Mouse (Mus musculus) intestine, postnatal 0 days (tissue): ENCODE results near the gene Hist1h2bc. TPM values are rescaled to one million over a fixed set of nuclear protein-coding genes. Genes with fewer than 3 reads are reported as not detected.

Experiments used
- ATAC-seq: fragments of 200-750 bp; cut with Nextera tagmentation; 2 replicates; pipeline ENCODE4 v1.8.0; 2017; ENCODE audit warnings: mild to moderate bottlenecking, moderate TSS enrichment, moderate library complexity
- H3K27ac ChIP-seq: fragments of 300-500 bp; sonication (generic); 2 replicates; pipeline ENCODE4 v1.5.1; 2014; ENCODE audit warnings: mild to moderate bottlenecking, low read depth, low read length, moderate library complexity
- H3K27me3 ChIP-seq: fragments of 300-500 bp; sonication (generic); replicated peaks from 2 replicates; pipeline ENCODE4 v1.6.1; 2014; ENCODE audit warnings: low read length, mixed read lengths; ENCODE audit not compliant: control insufficient read depth, insufficient read depth
- H3K36me3 ChIP-seq: fragments of 300-500 bp; sonication (generic); 2 replicates; pipeline ENCODE4 v1.6.1; 2014; ENCODE audit warnings: mild to moderate bottlenecking, moderate library complexity; ENCODE audit not compliant: control insufficient read depth, insufficient read depth
- H3K4me1 ChIP-seq: fragments of 300-500 bp; sonication (generic); replicated peaks from 2 replicates; pipeline ENCODE4 v1.6.1; 2014; ENCODE audit warnings: antibody characterized with exemption, low read length, mixed read lengths; ENCODE audit not compliant: control insufficient read depth, insufficient read depth
- H3K4me2 ChIP-seq: fragments of 300-500 bp; sonication (generic); replicated peaks from 2 replicates; pipeline ENCODE4 v1.6.1; 2014; ENCODE audit warnings: low read depth, mild to moderate bottlenecking, moderate library complexity
- H3K4me3 ChIP-seq: fragments of 300-500 bp; sonication (generic); 2 replicates; pipeline ENCODE4 v1.5.1; 2014; ENCODE audit warnings: low read depth, low read length
- H3K9ac ChIP-seq: fragments of 300-500 bp; sonication (generic); 2 replicates; pipeline ENCODE4 v1.6.1; 2014; ENCODE audit warnings: mild to moderate bottlenecking, low read depth, low read length
- H3K9me3 ChIP-seq: fragments of 300-500 bp; sonication (generic); 2 replicates; pipeline ENCODE4 v1.6.1; 2016; ENCODE audit warnings: mixed run types; ENCODE audit not compliant: control insufficient read depth
- CTCF ChIP-seq: sonication (generic); IDR thresholded peaks from 2 replicates; pipeline ENCODE4 v1.5.1; 2016; ENCODE audit warnings: low read depth, mild to moderate bottlenecking, control low read depth, antibody characterized with exemption, moderate library complexity
- WGBS: fragments of 180-500 bp; shearing (Covaris S2); extraction: QIAGEN DNeasy Blood & Tissue Kit; methylation state at CpG from one replicate; pipeline ENCODE4 v1.1.7; 2014; 5-methylcytosine and 5-hydroxymethylcytosine counted together
- polyA plus RNA-seq: library from polyadenylated mRNA; unstranded; fragments of >200 nt; fragmentation: Nextera tagmentation; extraction: Ambion mirVana; gene quantifications from 2 replicates; pipeline ENCODE4 v1.2.1, GENCODE M21; 2015

Hist1h2bc gene
- polyA plus RNA-seq, 1 experiment from 2014 or later, result 211 TPM

- 90% methylated on average over 12 of the region's 12 CpGs for WGBS
- H3K4me3 ChIP-seq, result no peak overlapping the region
- H3K27ac ChIP-seq, result no peak overlapping the region
- no peak for TF ChIP-seq CTCF
- H3K4me2 ChIP-seq, result no peak overlapping the region
- H3K36me3 ChIP-seq, result no peaks in the 10 kb centered on the region
- H3K9ac ChIP-seq, result no peak overlapping the region
- no peaks in the 10 kb centered on the region for H3K9me3 ChIP-seq
- ATAC-seq, result no peak
- H3K4me1 ChIP-seq, result no peaks in the 10 kb centered on the region
- no peaks in the 10 kb centered on the region for H3K27me3 ChIP-seq
These were observed 22.8 kb downstream of the Hist1h2bc start for GRCm38 (mm10) chr13:23706771-23707170.

- Histone ChIP-seq H3K36me3 (no peaks in the 10 kb centered on the region), H3K9me3 (no peaks in the 10 kb centered on the region), H3K27me3 (no peaks in the 10 kb centered on the region), H3K9ac (no peak overlapping the region), H3K4me2 (no peak overlapping the region), H3K4me3 (no peak overlapping the region), H3K4me1 (no peaks in the 10 kb centered on the region), H3K27ac (no peak overlapping the region)
- ATAC-seq, result no peak
- 81% methylated on average over 4 of the region's 4 CpGs for WGBS
- TF ChIP-seq CTCF, result no peak
These were observed 24.0 kb downstream of the Hist1h2bc start for GRCm38 (mm10) chr13:23708041-23708440.

DNA sequence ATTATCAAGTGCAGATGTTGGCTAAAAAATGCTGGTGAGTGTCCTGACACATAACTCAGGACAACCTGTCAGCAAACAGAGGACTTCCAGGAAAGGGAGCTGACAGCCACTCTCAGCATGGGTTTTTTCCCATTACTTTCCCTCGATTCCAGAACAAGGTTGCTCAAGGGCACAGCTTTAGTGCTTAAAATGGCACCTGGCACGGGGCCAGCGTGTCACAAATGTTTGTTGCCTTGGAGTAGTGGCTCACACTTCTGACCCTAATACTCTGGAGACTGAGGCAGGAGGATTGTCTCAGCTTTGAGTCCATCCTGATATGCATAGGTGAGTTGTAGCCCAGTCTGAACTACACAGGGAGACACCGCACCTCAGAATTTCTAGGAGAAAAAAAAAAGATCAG, 24.7 kb downstream of the Hist1h2bc start:
- H3K27ac ChIP-seq, result no peak overlapping the region
- no peak for ATAC-seq
- no peaks in the 10 kb centered on the region for H3K27me3 ChIP-seq
- TF ChIP-seq CTCF, result no peak
- 78% methylated on average over 4 of the region's 4 CpGs for WGBS
- no peak overlapping the region for H3K4me2 ChIP-seq
- no peaks in the 10 kb centered on the region for H3K9me3 ChIP-seq
- no peaks in the 10 kb centered on the region for H3K36me3 ChIP-seq
- H3K4me3 ChIP-seq, result no peak overlapping the region
- no peaks in the 10 kb centered on the region for H3K4me1 ChIP-seq
- no peak overlapping the region for H3K9ac ChIP-seq

- H3K4me1 ChIP-seq, result no peaks in the 10 kb centered on the region
- peak; percentile 21; the same call in 1 of the 2 replicates for ATAC-seq
- H3K27ac ChIP-seq, result peak overlapping the region; percentile 77
- no peaks in the 10 kb centered on the region for H3K27me3 ChIP-seq
- peak overlapping the region; percentile 83 for H3K4me2 ChIP-seq
- no peak for TF ChIP-seq CTCF
- WGBS, result 29% methylated on average over 14 of the region's 15 CpGs
- no peaks in the 10 kb centered on the region for H3K36me3 ChIP-seq
- peak overlapping the region; percentile 55 for H3K4me3 ChIP-seq
- H3K9me3 ChIP-seq, result no peaks in the 10 kb centered on the region
- H3K9ac ChIP-seq, result peak overlapping the region; percentile 73
These were observed 25.8 kb downstream of the Hist1h2bc start for GRCm38 (mm10) chr13:23709714-23710373.

GRCm38 (mm10) chr13:23710374-23711089, 26.5 kb downstream of the Hist1h2bc start, which contains the start of gene Hfe:
Gene Hfe (minus strand): TSS chr13:23710854.
- Histone ChIP-seq H3K36me3 (no peaks in the 10 kb centered on the region), H3K27ac (peak within 1 kb of the TSS; percentile 77), H3K4me1 (no peaks in the 10 kb centered on the region), H3K9me3 (no peaks in the 10 kb centered on the region), H3K27me3 (no peaks in the 10 kb centered on the region), H3K4me2 (peak within 1 kb of the TSS; percentile 83), H3K9ac (peak within 1 kb of the TSS; percentile 73), H3K4me3 (peak within 1 kb of the TSS; percentile 55)
- 4% methylated on average over 17 of the region's 17 CpGs for WGBS
- ATAC-seq, result peak; percentile 76
- TF ChIP-seq CTCF, result no peak

- no peak overlapping the region for H3K9ac ChIP-seq
- no peaks in the 10 kb centered on the region for H3K36me3 ChIP-seq
- 74% methylated on average over 5 of the region's 5 CpGs for WGBS
- H3K4me2 ChIP-seq, result no peak overlapping the region
- no peak overlapping the region for H3K4me3 ChIP-seq
- no peak for ATAC-seq
- H3K27ac ChIP-seq, result no peak overlapping the region
- no peaks in the 10 kb centered on the region for H3K9me3 ChIP-seq
- H3K27me3 ChIP-seq, result no peaks in the 10 kb centered on the region
- H3K4me1 ChIP-seq, result no peaks in the 10 kb centered on the region
- no peak for TF ChIP-seq CTCF
These were observed 32.5 kb downstream of the Hist1h2bc start for GRCm38 (mm10) chr13:23716261-23717042.
